Mouse (Mus musculus) embryonic facial prominence, embryonic 13.5 days (tissue): ENCODE results near the gene Frmpd4. TPM values are rescaled to one million over a fixed set of nuclear protein-coding genes. Genes with fewer than 3 reads are reported as not detected.

Experiments
- ATAC-seq: fragments of 200-750 bp; cut with Nextera tagmentation; 2 replicates; pipeline ENCODE4 v1.8.0; 2017; ENCODE audit warnings: low read depth; ENCODE audit not compliant: insufficient number of reproducible peaks, insufficient read depth, low FRiP score, low TSS enrichment
- H3K27ac ChIP-seq: fragments of 300-500 bp; sonication (generic); 2 replicates; pipeline ENCODE4 v1.5.1; 2015; ENCODE audit warnings: moderate library complexity, mild to moderate bottlenecking, inconsistent platforms
- H3K27me3 ChIP-seq: fragments of 300-500 bp; sonication (generic); 2 replicates; pipeline ENCODE4 v1.6.1; 2015; ENCODE audit warnings: mild to moderate bottlenecking, inconsistent platforms
- H3K36me3 ChIP-seq: fragments of 300-500 bp; sonication (generic); 2 replicates; pipeline ENCODE4 v1.6.1; 2015; ENCODE audit warnings: mild to moderate bottlenecking, inconsistent platforms
- H3K4me1 ChIP-seq: fragments of 300-500 bp; sonication (generic); 2 replicates; pipeline ENCODE4 v1.6.1; 2015; ENCODE audit warnings: inconsistent platforms
- H3K4me2 ChIP-seq: fragments of 300-500 bp; sonication (generic); 2 replicates; pipeline ENCODE4 v1.6.1; 2015; ENCODE audit warnings: moderate library complexity, mild to moderate bottlenecking, inconsistent platforms
- H3K4me3 ChIP-seq: fragments of 300-500 bp; sonication (generic); 2 replicates; pipeline ENCODE4 v1.5.1; 2015; ENCODE audit warnings: mild to moderate bottlenecking, inconsistent platforms
- H3K9ac ChIP-seq: fragments of 300-500 bp; sonication (generic); 2 replicates; pipeline ENCODE4 v1.6.1; 2015; ENCODE audit warnings: mild to moderate bottlenecking, inconsistent platforms
- H3K9me3 ChIP-seq: fragments of 300-500 bp; sonication (generic); 2 replicates; pipeline ENCODE4 v1.6.1; 2016; ENCODE audit warnings: inconsistent platforms
- WGBS: fragments of 180-500 bp; shearing (Covaris S2); methylation state at CpG from one replicate; pipeline ENCODE4 v1.1.7; 2015; ENCODE audit warnings: mixed read lengths; 5-methylcytosine and 5-hydroxymethylcytosine counted together
- polyA plus RNA-seq: library from polyadenylated mRNA; unstranded; fragments of >200 nt; fragmentation: Nextera tagmentation; extraction: Ambion mirVana; gene quantifications from 2 replicates; pipeline ENCODE4 v1.2.1, GENCODE M21; 2015

Gene Frmpd4
- polyA plus RNA-seq, 1 experiment from 2014 or later, result 0.28 TPM

- no peak for ATAC-seq
- peaks cover 10% of the 10 kb centered on the region for H3K27me3 ChIP-seq
- no peak overlapping the region for H3K4me3 ChIP-seq
- no peak overlapping the region for H3K27ac ChIP-seq
- H3K9ac ChIP-seq, result no peak overlapping the region
- H3K4me2 ChIP-seq, result no peak overlapping the region
- H3K36me3 ChIP-seq, result no peaks in the 10 kb centered on the region
- no peaks in the 10 kb centered on the region for H3K4me1 ChIP-seq
- H3K9me3 ChIP-seq, result no peaks in the 10 kb centered on the region
Measured at GRCm38 (mm10) chrX:167828456-167828855, 748.6 kb downstream of the Frmpd4 start.

GRCm38 (mm10) chrX:167817363-167817762, 759.7 kb downstream of the Frmpd4 start:
- H3K9me3 ChIP-seq, result no peaks in the 10 kb centered on the region
- no peaks in the 10 kb centered on the region for H3K4me1 ChIP-seq
- H3K36me3 ChIP-seq, result no peaks in the 10 kb centered on the region
- H3K9ac ChIP-seq, result no peak overlapping the region
- H3K27ac ChIP-seq, result no peak overlapping the region
- no peak for ATAC-seq
- WGBS, result 43% methylated on average over 4 of the region's 4 CpGs
- H3K27me3 ChIP-seq, result peaks cover 41% of the 10 kb centered on the region
- no peak overlapping the region for H3K4me2 ChIP-seq
- no peak overlapping the region for H3K4me3 ChIP-seq

DNA sequence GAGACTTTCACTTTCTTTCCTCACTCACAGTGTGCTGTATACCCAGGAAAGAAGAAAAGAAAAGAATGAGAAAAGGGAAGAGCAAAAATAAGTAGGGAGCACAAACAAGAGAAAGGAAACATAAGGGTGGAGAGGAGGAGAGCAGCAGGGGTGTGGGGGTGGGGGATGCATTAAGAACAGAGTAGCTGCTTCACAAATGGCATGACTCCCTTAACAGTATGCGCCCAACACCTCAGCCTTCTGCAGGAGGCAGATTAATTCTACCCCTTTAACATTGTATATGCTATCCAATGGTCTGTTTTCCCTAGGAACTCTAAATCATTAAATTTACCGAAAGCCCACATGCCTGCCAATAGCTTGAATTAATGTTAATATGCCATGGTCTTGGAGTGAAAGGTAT, 766.9 kb downstream of the Frmpd4 start:
- Histone ChIP-seq H3K4me1 (no peaks in the 10 kb centered on the region), H3K4me2 (no peak overlapping the region), H3K27ac (no peak overlapping the region), H3K36me3 (no peaks in the 10 kb centered on the region), H3K9ac (no peak overlapping the region), H3K4me3 (no peak overlapping the region), H3K27me3 (peaks cover 57% of the 10 kb centered on the region; the same call in 1 of the 2 replicates), H3K9me3 (no peaks in the 10 kb centered on the region)
- 84% methylated on average over 2 of the region's 2 CpGs for WGBS
- ATAC-seq, result no peak

DNA sequence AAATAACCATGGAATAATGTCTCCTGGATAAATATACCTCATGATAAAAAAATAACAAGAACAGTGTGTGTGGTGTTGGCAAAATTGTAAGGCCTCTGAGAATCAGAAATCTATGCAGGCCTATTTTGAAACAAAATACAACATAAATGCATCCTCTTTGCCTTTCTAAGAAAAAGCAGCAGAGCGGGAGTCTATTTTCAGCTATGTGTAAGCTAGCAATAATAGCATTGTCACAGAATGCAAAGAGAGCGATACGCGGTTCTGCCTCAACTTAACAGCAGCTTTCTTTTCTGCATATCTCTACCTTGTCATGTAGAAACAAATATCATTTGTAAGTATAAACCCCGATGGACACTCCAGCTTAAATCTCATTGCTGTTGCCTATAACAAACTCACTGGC, 768.5 kb downstream of the Frmpd4 start:
- no peak overlapping the region for H3K9ac ChIP-seq
- WGBS, result 89% methylated on average over 5 of the region's 5 CpGs
- H3K27ac ChIP-seq, result no peak overlapping the region
- no peaks in the 10 kb centered on the region for H3K4me1 ChIP-seq
- H3K4me2 ChIP-seq, result no peak overlapping the region
- H3K4me3 ChIP-seq, result no peak overlapping the region
- H3K27me3 ChIP-seq, result peaks cover 43% of the 10 kb centered on the region; the same call in 1 of the 2 replicates
- H3K9me3 ChIP-seq, result no peaks in the 10 kb centered on the region
- no peaks in the 10 kb centered on the region for H3K36me3 ChIP-seq
- ATAC-seq, result no peak

- ATAC-seq, result no peak
- Histone ChIP-seq H3K36me3 (no peaks in the 10 kb centered on the region), H3K9me3 (no peaks in the 10 kb centered on the region), H3K27me3 (peaks cover 42% of the 10 kb centered on the region), H3K9ac (no peak overlapping the region), H3K4me3 (no peak overlapping the region), H3K4me1 (no peaks in the 10 kb centered on the region), H3K4me2 (no peak overlapping the region), H3K27ac (no peak overlapping the region)
- 80% methylated on average over 2 of the region's 2 CpGs for WGBS
Measured at GRCm38 (mm10) chrX:167788737-167789136, 788.3 kb downstream of the Frmpd4 start.

- ATAC-seq, result no peak
- Histone ChIP-seq H3K9ac (no peak overlapping the region), H3K36me3 (no peaks in the 10 kb centered on the region), H3K4me3 (no peak overlapping the region), H3K9me3 (no peaks in the 10 kb centered on the region), H3K27me3 (peaks cover 45% of the 10 kb centered on the region), H3K27ac (no peak overlapping the region), H3K4me2 (no peak overlapping the region), H3K4me1 (no peaks in the 10 kb centered on the region)
Measured at GRCm38 (mm10) chrX:167783526-167783925, 793.5 kb downstream of the Frmpd4 start.

DNA sequence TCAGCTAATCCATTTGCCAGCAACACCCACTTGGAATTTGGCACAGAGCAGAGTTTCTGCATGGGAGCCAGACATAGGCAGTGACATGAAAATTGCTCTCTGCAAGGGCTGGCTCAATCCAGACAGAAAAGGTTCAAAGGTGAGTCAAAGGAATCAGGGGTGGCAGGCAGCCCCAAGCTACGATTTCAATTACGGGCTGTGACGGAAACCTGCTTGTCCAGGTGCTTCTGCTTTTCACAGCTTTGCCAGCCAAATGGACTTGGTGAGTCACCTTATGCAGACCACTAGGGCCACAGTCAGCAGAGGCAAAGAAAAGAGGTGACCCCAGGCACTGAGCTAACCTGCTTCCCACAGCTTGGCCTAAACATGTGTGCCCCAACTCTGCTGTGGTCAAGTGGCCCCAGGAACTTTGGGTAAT, 857.5 kb downstream of the Frmpd4 start:
- Histone ChIP-seq H3K4me1 (no peaks in the 10 kb centered on the region), H3K27ac (no peak overlapping the region), H3K36me3 (no peaks in the 10 kb centered on the region), H3K27me3 (peaks cover 55% of the 10 kb centered on the region), H3K4me2 (no peak overlapping the region), H3K9me3 (no peaks in the 10 kb centered on the region), H3K4me3 (no peak overlapping the region), H3K9ac (no peak overlapping the region)
- 58% methylated on average over 3 of the region's 3 CpGs for WGBS
- no peak for ATAC-seq

DNA sequence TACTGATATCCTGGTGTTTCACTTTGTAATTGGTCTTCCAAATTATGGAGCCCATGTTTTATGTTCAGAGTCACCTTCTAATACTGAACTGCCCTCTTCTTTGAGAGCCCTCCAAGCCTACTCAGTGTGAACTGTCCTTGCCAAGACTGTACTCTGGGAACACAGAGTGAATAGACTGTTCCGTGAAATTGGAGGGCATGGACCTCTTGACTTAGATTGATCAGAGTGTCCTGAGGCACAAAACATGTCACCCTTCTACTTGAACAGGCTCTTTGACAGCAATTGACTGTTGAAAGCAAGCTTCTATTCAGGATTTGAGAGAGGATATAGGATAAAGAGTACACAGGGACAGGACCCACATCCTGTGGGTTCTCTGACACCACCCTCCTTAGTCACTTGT, 857.9 kb downstream of the Frmpd4 start:
- WGBS, result 59% methylated on average over 1 of the region's 1 CpGs

GRCm38 (mm10) chrX:167654806-167655495, 922.1 kb downstream of the Frmpd4 start:
- no peak for ATAC-seq
- H3K36me3 ChIP-seq, result no peaks in the 10 kb centered on the region
- WGBS, result 45% methylated on average over 5 of the region's 5 CpGs
- no peak overlapping the region for H3K4me3 ChIP-seq
- H3K27me3 ChIP-seq, result peaks cover 22% of the 10 kb centered on the region
- no peaks in the 10 kb centered on the region for H3K9me3 ChIP-seq
- no peak overlapping the region for H3K27ac ChIP-seq
- H3K4me2 ChIP-seq, result no peak overlapping the region
- no peaks in the 10 kb centered on the region for H3K4me1 ChIP-seq
- no peak overlapping the region for H3K9ac ChIP-seq

More for the DNA sequence above, 857.9 kb downstream of the Frmpd4 start:
- Histone ChIP-seq H3K36me3 (no peaks in the 10 kb centered on the region), H3K9ac (no peak overlapping the region), H3K9me3 (no peaks in the 10 kb centered on the region), H3K4me3 (no peak overlapping the region), H3K4me1 (no peaks in the 10 kb centered on the region), H3K27me3 (peaks cover 54% of the 10 kb centered on the region), H3K4me2 (no peak overlapping the region), H3K27ac (no peak overlapping the region)
- no peak for ATAC-seq

DNA sequence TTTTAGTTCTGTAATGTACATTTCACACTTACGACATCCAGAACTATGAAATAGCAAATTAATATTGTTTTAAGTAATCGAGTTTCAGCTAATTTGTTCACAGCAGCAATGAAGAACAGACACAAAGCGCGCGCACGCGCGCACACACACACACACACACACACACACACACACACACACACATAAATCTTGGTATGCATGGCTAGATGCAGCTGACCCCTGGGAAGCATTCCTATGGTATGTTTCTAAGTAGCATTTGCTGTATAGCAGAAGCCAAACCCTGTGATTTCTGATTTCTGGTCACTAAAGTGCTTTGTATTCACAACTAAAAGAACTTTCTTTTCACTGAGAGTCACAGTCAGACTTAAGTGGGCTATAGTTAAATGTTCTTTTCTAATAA, 922.8 kb downstream of the Frmpd4 start:
- H3K36me3 ChIP-seq, result no peaks in the 10 kb centered on the region
- H3K4me2 ChIP-seq, result no peak overlapping the region
- no peak overlapping the region for H3K4me3 ChIP-seq
- no peak overlapping the region for H3K9ac ChIP-seq
- ATAC-seq, result no peak
- 81% methylated on average over 8 of the region's 8 CpGs for WGBS
- H3K27ac ChIP-seq, result no peak overlapping the region
- H3K4me1 ChIP-seq, result no peaks in the 10 kb centered on the region
- H3K9me3 ChIP-seq, result no peaks in the 10 kb centered on the region
- H3K27me3 ChIP-seq, result peaks cover 24% of the 10 kb centered on the region

- Histone ChIP-seq H3K4me3 (no peak overlapping the region), H3K36me3 (no peaks in the 10 kb centered on the region), H3K4me2 (no peak overlapping the region), H3K27me3 (peaks cover 6% of the 10 kb centered on the region), H3K27ac (no peak overlapping the region), H3K9me3 (no peaks in the 10 kb centered on the region), H3K4me1 (no peaks in the 10 kb centered on the region), H3K9ac (no peak overlapping the region)
- ATAC-seq, result no peak
Measured at GRCm38 (mm10) chrX:167597639-167598217, 979.3 kb downstream of the Frmpd4 start.

GRCm38 (mm10) chrX:167552827-167553226, 1024.2 kb downstream of the Frmpd4 start:
- Histone ChIP-seq H3K9ac (no peak overlapping the region), H3K36me3 (no peaks in the 10 kb centered on the region), H3K4me1 (no peaks in the 10 kb centered on the region), H3K9me3 (no peaks in the 10 kb centered on the region), H3K27me3 (peaks cover 37% of the 10 kb centered on the region), H3K4me3 (no peak overlapping the region), H3K4me2 (no peak overlapping the region), H3K27ac (no peak overlapping the region)
- ATAC-seq, result no peak
- WGBS, result 82% methylated on average over 3 of the region's 3 CpGs
